Mouse (Mus musculus) ES-Bruce4 (cell line): ENCODE data around the gene Ap1m2. TPM values are rescaled to one million over a fixed set of nuclear protein-coding genes. Genes with fewer than 3 reads are reported as not detected.
A peak's percentile ranks its signal among the peaks of the same experiment; 100 is the strongest.
"Not testable (repeated sequence)": the region's sequence is repeated elsewhere in the genome, so short reads cannot be mapped to it uniquely, and the experiment has no call there.

Source experiments
- H3K27ac ChIP-seq: 2 replicates; pipeline ENCODE4 v1.5.1; 2012; ENCODE audit warnings: low read length, inconsistent platforms; ENCODE audit not compliant: insufficient read depth
- H3K27me3 ChIP-seq: 2 replicates; pipeline ENCODE4 v1.6.1; 2012; ENCODE audit warnings: mild to moderate bottlenecking, low read length, inconsistent platforms; ENCODE audit not compliant: control insufficient read depth, poor library complexity, insufficient read depth, severe bottlenecking
- H3K36me3 ChIP-seq: 2 replicates; pipeline ENCODE4 v1.6.1; 2012; ENCODE audit warnings: inconsistent platforms, mild to moderate bottlenecking, low read length, moderate library complexity; ENCODE audit not compliant: control insufficient read depth, poor library complexity, insufficient read depth, severe bottlenecking
- H3K4me1 ChIP-seq: one replicate; pipeline ENCODE4 v1.8.1; 2011; ENCODE audit warnings: low read length; ENCODE audit not compliant: control insufficient read depth, insufficient read depth
- H3K4me3 ChIP-seq: 2 replicates; pipeline ENCODE4 v1.5.1; 2011; ENCODE audit warnings: low read depth, mild to moderate bottlenecking, low read length
- H3K9ac ChIP-seq: 2 replicates; pipeline ENCODE4 v1.6.1; 2012; ENCODE audit warnings: low read depth, mild to moderate bottlenecking, inconsistent platforms; ENCODE audit not compliant: poor library complexity, severe bottlenecking
- H3K9me3 ChIP-seq: replicated peaks from 2 replicates; pipeline ENCODE4 v1.6.1; 2012; ENCODE audit warnings: mild to moderate bottlenecking, low read length, inconsistent platforms; ENCODE audit not compliant: control insufficient read depth, poor library complexity, insufficient read depth, severe bottlenecking
- CTCF ChIP-seq: IDR thresholded peaks from one replicate; pipeline ENCODE4 v1.8.1; 2011; ENCODE audit warnings: low read depth, low read length
- EP300 ChIP-seq: IDR thresholded peaks from 2 replicates; pipeline ENCODE4 v1.6.1; 2011; ENCODE audit warnings: low read depth, low read length; ENCODE audit not compliant: insufficient read depth
- POLR2A ChIP-seq: IDR thresholded peaks from one replicate; pipeline ENCODE4 v1.8.1; 2011; ENCODE audit warnings: low read length; ENCODE audit not compliant: insufficient read depth
- polyA plus RNA-seq: library from polyadenylated mRNA; stranded (reverse); fragments of >200 nt; gene quantifications from 2 replicates; pipeline ENCODE4 v1.2.4, GENCODE M21; 2011; ENCODE audit warnings: low read depth; ENCODE audit not compliant: missing spikeins, insufficient read depth, insufficient read length

Ap1m2 gene
- polyA plus RNA-seq, 1 experiment = 83.3 TPM

DNA sequence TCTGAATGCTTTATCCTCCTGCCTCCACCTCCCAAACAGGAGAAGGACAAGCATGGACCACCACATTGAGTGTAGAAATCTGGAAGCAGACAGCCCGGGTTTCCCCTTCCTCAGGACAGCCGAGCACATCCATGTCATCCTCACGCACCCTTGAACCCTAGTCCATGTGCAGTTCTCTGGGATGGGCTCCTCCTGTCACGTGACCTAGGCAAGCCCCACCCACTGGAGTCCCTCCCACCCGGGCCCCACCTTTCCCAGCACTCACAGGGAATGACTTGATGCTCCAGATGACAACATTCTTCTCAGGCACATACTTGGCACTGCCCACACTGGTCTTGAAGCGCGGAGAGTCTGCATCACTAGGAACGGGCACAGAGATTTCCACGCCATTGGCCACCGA lies 13.1 kb downstream of the Ap1m2 start:
- Histone ChIP-seq H3K27ac (no peak overlapping the region), H3K9ac (no peak overlapping the region), H3K4me1 (no peaks in the 10 kb centered on the region), H3K9me3 (no peaks in the 10 kb centered on the region), H3K27me3 (no peaks in the 10 kb centered on the region), H3K4me3 (no peak overlapping the region), H3K36me3 (no peaks in the 10 kb centered on the region; the same call in 1 of the 2 replicates)
- TF ChIP-seq POLR2A = no peak
- no peak for TF ChIP-seq EP300
- TF ChIP-seq CTCF = no peak

DNA sequence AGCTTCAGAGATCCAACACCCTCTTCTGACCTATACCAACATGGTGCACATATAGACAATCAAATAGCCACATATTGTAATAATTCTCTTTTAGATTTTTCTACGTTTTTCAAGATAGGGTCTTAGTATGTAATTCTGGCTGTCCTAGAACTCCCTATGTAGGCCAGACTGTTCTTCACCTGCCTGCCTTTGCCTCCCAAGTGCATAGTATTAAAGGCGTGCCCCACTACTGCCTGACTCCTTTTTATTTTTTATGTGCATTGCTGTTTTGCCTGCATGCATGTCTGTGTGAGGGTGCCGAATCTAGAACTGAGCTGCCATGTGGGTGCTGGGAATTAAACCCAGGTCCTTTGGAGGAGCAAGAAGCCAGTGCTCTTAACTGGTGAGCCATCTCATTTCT lies 19.9 kb downstream of the Ap1m2 start:
- Histone ChIP-seq H3K27ac (0 out of 2 replicates have a peak overlapping the region, but pooled peaks have one; percentile 48), H3K9ac (peak overlapping the region; percentile 88), H3K27me3 (no peaks in the 10 kb centered on the region), H3K4me3 (peak overlapping the region; percentile 76), H3K9me3 (no peaks in the 10 kb centered on the region), H3K4me1 (no peaks in the 10 kb centered on the region), H3K36me3 (no peaks in the 10 kb centered on the region; the same call in 1 of the 2 replicates)
- no peak for TF ChIP-seq CTCF
- TF ChIP-seq POLR2A = no peak
- TF ChIP-seq EP300 = no peak

DNA sequence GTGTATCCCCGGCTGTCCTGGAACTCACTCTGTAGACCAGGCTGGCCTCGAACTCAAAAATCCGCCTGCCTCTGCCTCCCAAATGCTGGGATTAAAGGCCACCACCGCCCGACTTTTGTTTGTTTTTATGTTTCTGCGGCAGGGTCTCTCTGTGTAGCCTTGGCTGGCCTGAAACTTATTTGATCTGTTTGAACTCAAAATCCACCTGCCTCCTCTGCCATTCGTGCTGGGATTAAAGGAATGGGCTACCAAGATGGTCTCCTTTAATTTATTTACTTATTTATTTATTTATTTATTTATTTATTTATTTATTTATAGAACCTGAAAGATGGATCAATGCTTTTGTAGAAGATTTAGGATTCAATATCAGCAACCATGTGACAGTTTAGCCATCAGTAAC lies 20.3 kb downstream of the Ap1m2 start:
- H3K27ac ChIP-seq = peak overlapping the region; percentile 97
- not testable (repeated sequence) for H3K9me3 ChIP-seq, H3K4me1 ChIP-seq, H3K36me3 ChIP-seq, H3K27me3 ChIP-seq
- peak overlapping the region; percentile 88 for H3K9ac ChIP-seq
- H3K4me3 ChIP-seq = peak overlapping the region; percentile 76

DNA sequence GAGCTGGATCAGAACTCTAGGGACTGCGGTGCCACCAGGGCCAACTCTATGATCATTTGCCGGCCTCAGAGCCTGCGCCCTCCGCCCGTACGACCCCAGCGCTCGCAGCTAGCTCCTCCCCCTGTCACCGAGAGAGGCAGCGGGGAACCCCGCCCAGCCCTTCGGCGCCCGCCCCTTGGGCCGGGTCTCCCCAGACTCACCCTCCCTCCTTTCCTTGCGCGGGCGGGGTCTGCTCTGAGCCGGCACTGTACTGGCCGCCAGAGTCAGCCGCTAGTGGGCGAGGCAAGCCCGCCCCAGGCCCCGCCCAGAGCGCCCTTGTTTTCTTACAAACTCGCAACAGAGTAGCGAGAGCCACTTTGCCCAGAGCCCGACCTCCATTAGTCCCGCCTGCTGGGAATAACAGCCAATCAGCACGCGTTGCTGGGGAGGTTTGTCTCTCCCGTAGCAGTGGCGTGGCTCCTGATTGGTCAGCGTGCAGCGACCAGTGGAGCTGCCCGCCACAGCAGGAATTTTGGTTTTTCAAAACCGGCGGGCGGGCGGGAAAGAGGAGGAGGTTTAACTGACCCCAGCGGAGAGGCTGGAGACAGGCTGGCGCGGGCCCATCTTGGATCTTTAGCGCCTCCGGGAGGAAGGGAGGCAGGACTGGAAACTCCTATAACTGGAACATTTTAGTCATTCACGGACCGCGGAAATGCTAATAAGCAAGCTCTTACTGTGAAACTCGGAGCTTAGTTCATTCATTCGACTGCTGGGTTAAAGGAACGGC lies 20.9 kb downstream of the Ap1m2 start, which contains the start of gene Cdkn2d:
Cdkn2d (minus strand) TSS at position 386 of the 766 bp plus-strand sequence.
- H3K36me3 ChIP-seq = 0 out of 2 replicates have a peak, but pooled peaks cover 2% of the 10 kb centered on the region
- H3K4me3 ChIP-seq = peak within 1 kb of the TSS; percentile 90
- peak within 1 kb of the TSS; percentile 88 for H3K9ac ChIP-seq
- peak within 1 kb of the TSS; percentile 97 for H3K27ac ChIP-seq
- peak; percentile 23 for TF ChIP-seq CTCF
- TF ChIP-seq POLR2A = peak; percentile 42
- TF ChIP-seq EP300 = no peak
- H3K4me1 ChIP-seq = no peaks in the 10 kb centered on the region
- no peaks in the 10 kb centered on the region for H3K27me3 ChIP-seq
- H3K9me3 ChIP-seq = no peaks in the 10 kb centered on the region

DNA sequence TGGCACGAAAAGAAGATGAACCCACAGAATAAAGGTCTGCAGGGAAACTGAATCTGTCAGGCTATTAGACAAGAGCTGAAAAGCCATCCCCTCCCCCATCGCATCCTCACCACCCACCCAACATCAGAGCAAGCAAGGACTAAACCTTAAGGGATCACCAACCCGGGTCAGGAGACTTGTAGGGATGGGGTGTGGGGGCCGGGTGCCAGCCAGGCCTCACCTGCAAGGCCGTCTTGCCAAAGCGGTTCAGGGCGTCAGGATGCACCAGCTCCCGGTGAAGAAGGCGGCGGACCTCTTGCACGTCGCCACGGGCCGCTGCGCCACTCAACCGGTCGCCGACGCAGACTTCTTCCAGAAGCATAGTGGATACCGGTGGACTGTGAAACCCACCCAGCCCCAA lies 21.5 kb downstream of the Ap1m2 start:
- Histone ChIP-seq H3K27ac (no peak overlapping the region), H3K4me3 (peak overlapping the region; percentile 90), H3K9ac (peak overlapping the region; percentile 65), H3K4me1 (no peaks in the 10 kb centered on the region), H3K9me3 (no peaks in the 10 kb centered on the region), H3K36me3 (peaks cover 5% of the 10 kb centered on the region; the same call in 1 of the 2 replicates), H3K27me3 (no peaks in the 10 kb centered on the region)
- no peak for TF ChIP-seq CTCF
- TF ChIP-seq POLR2A = no peak
- TF ChIP-seq EP300 = no peak

DNA sequence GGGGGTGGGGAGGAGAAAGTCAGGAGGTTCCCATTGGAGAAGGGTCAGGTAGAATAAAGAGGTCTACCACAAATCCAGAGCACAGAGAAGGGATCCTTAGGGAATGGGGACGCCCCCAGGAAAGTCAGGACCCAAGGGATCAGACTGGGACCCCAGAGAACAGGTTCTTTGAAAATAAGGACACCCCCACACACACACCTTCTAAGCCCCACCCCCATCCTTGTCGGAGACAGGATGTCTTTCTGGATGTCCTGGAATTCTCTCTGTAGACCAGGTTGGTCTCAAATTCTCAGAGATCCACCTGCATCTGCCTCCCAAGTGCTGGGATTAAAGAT lies 22.8 kb downstream of the Ap1m2 start:
- no peak for TF ChIP-seq POLR2A
- TF ChIP-seq EP300 = no peak
- TF ChIP-seq CTCF = no peak
- Histone ChIP-seq H3K9ac (no peak overlapping the region), H3K4me3 (no peak overlapping the region), H3K27ac (no peak overlapping the region), H3K4me1 (no peaks in the 10 kb centered on the region), H3K27me3 (no peaks in the 10 kb centered on the region), H3K36me3 (peaks cover 18% of the 10 kb centered on the region; the same call in 1 of the 2 replicates), H3K9me3 (no peaks in the 10 kb centered on the region)
